Mouse (Mus musculus): ENCODE results near the gene Imp4.

Gene Imp4

GRCm38 (mm10) chr1:34459284-34460060 is 19.8 kb downstream of the Imp4 start, which contains the start of gene Ptpn18:
Gene Ptpn18 (plus strand): TSS chr1:34459762.
- peak; percentile 33 for DNase-seq (ENCODE audit: extremely low read depth, insufficient read length, low spot score)

GRCm38 (mm10) chr1:34460061-34460441 is 20.4 kb downstream of the Imp4 start:
- no peak for DNase-seq (ENCODE audit: extremely low read depth, insufficient read length, low spot score)

- DNase-seq (ENCODE audit: extremely low read depth, insufficient read length, low spot score) = peak; percentile 58
These were observed 23.1 kb downstream of the Imp4 start for GRCm38 (mm10) chr1:34462766-34463165.

- no peak for DNase-seq (ENCODE audit: extremely low read depth, insufficient read length, low spot score)
These were observed 24.7 kb downstream of the Imp4 start for GRCm38 (mm10) chr1:34464310-34464817.

GRCm38 (mm10) chr1:34465445-34465844 is 25.8 kb downstream of the Imp4 start:
- no peak for DNase-seq (ENCODE audit: extremely low read depth, insufficient read length, low spot score)

GRCm38 (mm10) chr1:34468051-34468450 is 28.4 kb downstream of the Imp4 start:
- DNase-seq (ENCODE audit: extremely low read depth, insufficient read length, low spot score) = no peak

- DNase-seq (ENCODE audit: extremely low read depth, insufficient read length, low spot score) = no peak
These were observed 28.8 kb downstream of the Imp4 start for GRCm38 (mm10) chr1:34468500-34468899.

- DNase-seq (ENCODE audit: extremely low read depth, insufficient read length, low spot score) = no peak
These were observed 30.1 kb downstream of the Imp4 start for GRCm38 (mm10) chr1:34469801-34470200.

GRCm38 (mm10) chr1:34472427-34473300 is 33.0 kb downstream of the Imp4 start:
- DNase-seq (ENCODE audit: extremely low read depth, insufficient read length, low spot score) = no peak

- DNase-seq (ENCODE audit: extremely low read depth, insufficient read length, low spot score) = no peak
These were observed 39.4 kb downstream of the Imp4 start for GRCm38 (mm10) chr1:34478891-34479655.

- DNase-seq (ENCODE audit: extremely low read depth, insufficient read length, low spot score) = no peak
These were observed 41.1 kb downstream of the Imp4 start for GRCm38 (mm10) chr1:34480801-34481200.

GRCm38 (mm10) chr1:34481920-34482669 is 42.4 kb downstream of the Imp4 start:
- DNase-seq (ENCODE audit: extremely low read depth, insufficient read length, low spot score) = no peak

- DNase-seq (ENCODE audit: extremely low read depth, insufficient read length, low spot score) = no peak
These were observed 44.8 kb downstream of the Imp4 start for GRCm38 (mm10) chr1:34484470-34484869.

GRCm38 (mm10) chr1:34485461-34486188 is 46.0 kb downstream of the Imp4 start:
- DNase-seq (ENCODE audit: extremely low read depth, insufficient read length, low spot score) = no peak

- no peak for DNase-seq (ENCODE audit: extremely low read depth, insufficient read length, low spot score)
These were observed 47.7 kb downstream of the Imp4 start for GRCm38 (mm10) chr1:34487383-34487782.

- DNase-seq (ENCODE audit: extremely low read depth, insufficient read length, low spot score) = no peak
These were observed 50.3 kb downstream of the Imp4 start for GRCm38 (mm10) chr1:34489852-34490541.

- no peak for DNase-seq (ENCODE audit: extremely low read depth, insufficient read length, low spot score)
These were observed 51.8 kb downstream of the Imp4 start for GRCm38 (mm10) chr1:34491480-34491879.

Measured in 3134 (cell line).